Mouse (Mus musculus): Measurements from ENCODE around the gene Tsen54.

Tsen54 gene

GRCm38 (mm10) chr11:115814605-115815450 is at the start of gene Tsen54:
Gene Tsen54, plus strand, starts transcription at chr11:115814724.
- peak; percentile 80 for DNase-seq

- peak; percentile 95 for DNase-seq
These were observed 49.4 kb upstream of the Tsen54 start, which contains the start of gene Tmem94 for GRCm38 (mm10) chr11:115765103-115765606. Gene Tmem94, plus strand, starts transcription at chr11:115765433.

GRCm38 (mm10) chr11:115765607-115766141 is 48.9 kb upstream of the Tsen54 start:
- no peak for DNase-seq

GRCm38 (mm10) chr11:115766356-115766943 is 48.1 kb upstream of the Tsen54 start:
- DNase-seq, result peak; percentile 73

GRCm38 (mm10) chr11:115766981-115767380 is 47.5 kb upstream of the Tsen54 start:
- DNase-seq, result peak; percentile 81

- no peak for DNase-seq
These were observed 45.6 kb upstream of the Tsen54 start for GRCm38 (mm10) chr11:115768896-115769295.

- no peak for DNase-seq
These were observed 39.9 kb upstream of the Tsen54 start for GRCm38 (mm10) chr11:115774653-115775052.

- peak; percentile 80 for DNase-seq
These were observed 38.5 kb upstream of the Tsen54 start for GRCm38 (mm10) chr11:115775821-115776665.

GRCm38 (mm10) chr11:115776954-115777353 is 37.6 kb upstream of the Tsen54 start:
- no peak for DNase-seq

- DNase-seq, result peak; percentile 69
These were observed 36.8 kb upstream of the Tsen54 start for GRCm38 (mm10) chr11:115777487-115778335.

GRCm38 (mm10) chr11:115779038-115779571 is 35.4 kb upstream of the Tsen54 start:
- peak; percentile 96 for DNase-seq

GRCm38 (mm10) chr11:115780141-115781070 is 34.1 kb upstream of the Tsen54 start:
- peak; percentile 68 for DNase-seq

GRCm38 (mm10) chr11:115786473-115786872 is 28.1 kb upstream of the Tsen54 start:
- no peak for DNase-seq

GRCm38 (mm10) chr11:115789787-115790186 is 24.7 kb upstream of the Tsen54 start:
- no peak for DNase-seq

- no peak for DNase-seq
These were observed 22.6 kb upstream of the Tsen54 start for GRCm38 (mm10) chr11:115791919-115792318.

- DNase-seq, result no peak
These were observed 22.2 kb upstream of the Tsen54 start for GRCm38 (mm10) chr11:115792353-115792752.

- no peak for DNase-seq
These were observed 17.6 kb upstream of the Tsen54 start for GRCm38 (mm10) chr11:115796898-115797297.

- DNase-seq, result no peak
These were observed 16.9 kb upstream of the Tsen54 start for GRCm38 (mm10) chr11:115797665-115798064.

GRCm38 (mm10) chr11:115800981-115801380 is 13.5 kb upstream of the Tsen54 start:
- DNase-seq, result no peak

GRCm38 (mm10) chr11:115803072-115803709 is 11.3 kb upstream of the Tsen54 start:
- peak; percentile 40 for DNase-seq

All from kidney, adult 11 months (tissue).